Mouse (Mus musculus): ENCODE measurements around the gene Zfp597. TPM values are rescaled to one million over a fixed set of nuclear protein-coding genes. Genes with fewer than 3 reads are reported as not detected.
A peak's percentile ranks its signal among the peaks of the same experiment; 100 is the strongest.

Zfp597 gene
- 6.2 and 6.8 TPM in 2 replicates for polyA plus RNA-seq (2015; fragmentation: Nextera tagmentation; extraction: Ambion mirVana)

GRCm38 (mm10) chr16:3884201-3885064 is at the start of gene Zfp597, which contains the start of gene Gm20695:
TSS of gene Zfp597 (minus strand) at chr16:3884561.
TSS of gene Gm20695 (plus strand) at chr16:3884648.
- peaks cover 5% of the 10 kb centered on the region; the same call in 1 of the 2 replicates for H3K36me3 ChIP-seq
- peak within 1 kb of the TSS; percentile 67 for H3K4me2 ChIP-seq
- peak within 1 kb of the TSS; percentile 85 for H3K4me3 ChIP-seq
- H3K9me3 ChIP-seq: no peaks in the 10 kb centered on the region
- peak within 1 kb of the TSS; percentile 93 for H3K27ac ChIP-seq
- peaks cover 10% of the 10 kb centered on the region for H3K4me1 ChIP-seq
- peak; percentile 99 for ATAC-seq (ENCODE audit: insufficient number of reproducible peaks, low FRiP score, low TSS enrichment, low read depth)
- under 1% methylated on average over 87 of the region's 88 CpGs for WGBS
- H3K27me3 ChIP-seq: no peaks in the 10 kb centered on the region
- peak within 1 kb of the TSS; percentile 81 for H3K9ac ChIP-seq

- H3K9me3 ChIP-seq: no peaks in the 10 kb centered on the region
- H3K4me1 ChIP-seq: no peaks in the 10 kb centered on the region
- WGBS: 96% methylated on average over 1 of the region's 1 CpGs
- no peak overlapping the region for H3K4me3 ChIP-seq
- no peak overlapping the region for H3K4me2 ChIP-seq
- no peak overlapping the region for H3K27ac ChIP-seq
- H3K9ac ChIP-seq: no peak overlapping the region
- H3K36me3 ChIP-seq: peaks cover 83% of the 10 kb centered on the region
- no peak for ATAC-seq (ENCODE audit: insufficient number of reproducible peaks, low FRiP score, low TSS enrichment, low read depth)
- no peaks in the 10 kb centered on the region for H3K27me3 ChIP-seq
Observed at GRCm38 (mm10) chr16:3934091-3934490, 49.7 kb upstream of the Zfp597 start.

DNA sequence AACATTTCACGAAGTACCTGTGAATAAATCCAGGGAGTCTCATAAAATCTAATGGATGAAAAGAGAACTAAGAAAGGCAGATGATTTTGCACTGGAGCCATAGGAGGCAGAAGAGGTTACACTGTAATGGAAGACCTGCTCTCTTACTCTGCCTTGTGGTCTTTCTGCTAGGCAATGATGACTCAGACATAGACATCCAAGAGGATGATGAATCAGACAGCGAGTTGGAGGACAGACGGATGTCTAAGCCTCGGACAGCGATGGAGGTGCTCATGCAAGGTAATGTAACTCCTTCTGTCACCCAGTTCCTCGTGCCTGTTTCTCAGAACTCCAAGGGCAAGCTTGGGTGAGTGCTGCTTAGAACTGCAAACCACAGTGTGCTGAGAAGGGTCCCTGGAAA is 49.2 kb upstream of the Zfp597 start:
- ATAC-seq (ENCODE audit: insufficient number of reproducible peaks, low FRiP score, low TSS enrichment, low read depth): no peak
- H3K4me2 ChIP-seq: no peak overlapping the region
- H3K27me3 ChIP-seq: no peaks in the 10 kb centered on the region
- no peak overlapping the region for H3K9ac ChIP-seq
- H3K4me1 ChIP-seq: no peaks in the 10 kb centered on the region
- no peak overlapping the region for H3K4me3 ChIP-seq
- H3K9me3 ChIP-seq: no peaks in the 10 kb centered on the region
- peaks cover 81% of the 10 kb centered on the region for H3K36me3 ChIP-seq
- no peak overlapping the region for H3K27ac ChIP-seq
- 92% methylated on average over 6 of the region's 6 CpGs for WGBS

DNA sequence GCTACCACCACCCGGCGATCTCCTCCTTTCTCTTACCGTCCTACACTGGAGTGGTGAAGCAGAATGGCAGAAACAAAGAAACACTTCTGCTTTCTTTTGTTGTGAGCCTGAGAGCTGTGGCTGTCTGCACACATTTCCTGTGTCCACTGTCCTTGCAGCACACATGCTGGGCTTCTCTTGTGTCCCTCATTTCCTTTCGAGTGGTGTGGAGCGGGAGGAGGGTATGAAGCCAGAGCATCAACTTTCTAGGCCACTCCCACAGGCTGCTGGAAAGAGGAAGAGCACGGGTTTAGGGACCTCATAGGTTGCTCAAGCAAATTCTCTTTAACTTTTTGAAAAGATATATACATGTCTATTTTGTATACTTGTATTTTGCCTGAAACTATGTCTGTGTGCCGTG is 44.8 kb upstream of the Zfp597 start:
- peaks cover 71% of the 10 kb centered on the region for H3K36me3 ChIP-seq
- no peak for ATAC-seq (ENCODE audit: insufficient number of reproducible peaks, low FRiP score, low TSS enrichment, low read depth)
- WGBS: 84% methylated on average over 7 of the region's 7 CpGs

GRCm38 (mm10) chr16:3928582-3928981 is 44.2 kb upstream of the Zfp597 start:
- 81% methylated on average over 1 of the region's 1 CpGs for WGBS
- Histone ChIP-seq H3K4me3 (no peak overlapping the region), H3K27me3 (no peaks in the 10 kb centered on the region), H3K36me3 (peaks cover 70% of the 10 kb centered on the region), H3K9me3 (no peaks in the 10 kb centered on the region), H3K4me2 (no peak overlapping the region), H3K9ac (no peak overlapping the region), H3K27ac (no peak overlapping the region), H3K4me1 (0 out of 2 replicates have a peak, but pooled peaks cover 1% of the 10 kb centered on the region)
- ATAC-seq (ENCODE audit: insufficient number of reproducible peaks, low FRiP score, low TSS enrichment, low read depth): no peak

More for the DNA sequence above, 44.8 kb upstream of the Zfp597 start:
- Histone ChIP-seq H3K9me3 (no peaks in the 10 kb centered on the region), H3K9ac (no peak overlapping the region), H3K27ac (no peak overlapping the region), H3K4me2 (no peak overlapping the region), H3K4me1 (no peaks in the 10 kb centered on the region), H3K27me3 (no peaks in the 10 kb centered on the region), H3K4me3 (no peak overlapping the region)

- Histone ChIP-seq H3K27ac (peak overlapping the region; percentile 80), H3K36me3 (peaks cover 56% of the 10 kb centered on the region), H3K9ac (no peak overlapping the region), H3K4me3 (no peak overlapping the region), H3K27me3 (no peaks in the 10 kb centered on the region), H3K9me3 (no peaks in the 10 kb centered on the region), H3K4me2 (no peak overlapping the region), H3K4me1 (0 out of 2 replicates have a peak, but pooled peaks cover 4% of the 10 kb centered on the region)
- peak; percentile 79; the same call in 1 of the 2 replicates for ATAC-seq (ENCODE audit: insufficient number of reproducible peaks, low FRiP score, low TSS enrichment, low read depth)
- WGBS: 35% methylated on average over 4 of the region's 4 CpGs
Observed at GRCm38 (mm10) chr16:3923966-3924365, 39.6 kb upstream of the Zfp597 start.

DNA sequence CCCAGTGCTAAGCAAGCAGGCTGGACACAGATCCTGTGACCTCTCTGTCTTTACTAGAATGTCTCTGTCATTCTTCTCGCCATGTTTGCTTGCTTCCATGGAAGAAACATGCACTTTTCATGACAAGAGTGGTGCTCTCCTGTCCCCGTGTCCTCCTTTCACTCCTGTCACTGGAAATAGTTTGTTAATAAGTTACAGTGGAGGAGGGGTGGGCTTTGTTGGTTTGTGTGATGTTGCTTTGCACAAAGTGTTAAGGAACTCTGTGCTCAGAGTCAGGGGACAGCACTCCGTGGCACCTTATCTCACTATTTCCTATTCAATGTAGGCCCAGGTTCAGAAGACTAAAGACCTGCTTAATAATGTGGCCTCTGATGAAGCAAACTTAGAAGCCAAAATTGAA is 39.2 kb upstream of the Zfp597 start:
- H3K9ac ChIP-seq: no peak overlapping the region
- H3K4me1 ChIP-seq: 0 out of 2 replicates have a peak, but pooled peaks cover 4% of the 10 kb centered on the region
- peaks cover 54% of the 10 kb centered on the region for H3K36me3 ChIP-seq
- peak overlapping the region; percentile 80 for H3K27ac ChIP-seq
- H3K4me3 ChIP-seq: no peak overlapping the region
- 77% methylated on average over 3 of the region's 3 CpGs for WGBS
- H3K9me3 ChIP-seq: no peaks in the 10 kb centered on the region
- H3K27me3 ChIP-seq: no peaks in the 10 kb centered on the region
- no peak overlapping the region for H3K4me2 ChIP-seq
- no peak for ATAC-seq (ENCODE audit: insufficient number of reproducible peaks, low FRiP score, low TSS enrichment, low read depth)

DNA sequence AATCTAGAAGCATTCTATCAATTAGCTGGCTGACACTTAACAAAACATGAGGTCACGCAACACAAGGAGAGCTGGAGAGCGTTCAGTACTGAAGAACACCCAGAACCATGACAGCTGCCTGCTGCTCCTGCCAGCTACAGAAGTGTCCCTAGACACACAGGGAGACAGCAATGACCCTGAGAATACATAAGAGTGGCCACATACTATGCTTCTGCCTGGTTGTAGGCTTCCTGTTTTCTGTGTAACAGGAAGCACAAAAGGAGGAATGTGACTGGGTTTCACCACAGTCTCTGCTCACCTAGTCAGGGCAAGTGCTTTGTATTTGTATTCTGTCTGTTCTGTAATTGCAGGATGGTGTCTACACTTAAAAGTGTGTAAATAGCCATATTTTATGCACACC is 36.4 kb upstream of the Zfp597 start:
- peaks cover 55% of the 10 kb centered on the region for H3K36me3 ChIP-seq
- H3K27me3 ChIP-seq: no peaks in the 10 kb centered on the region
- ATAC-seq (ENCODE audit: insufficient number of reproducible peaks, low FRiP score, low TSS enrichment, low read depth): no peak
- H3K4me1 ChIP-seq: 0 out of 2 replicates have a peak, but pooled peaks cover 4% of the 10 kb centered on the region
- no peak overlapping the region for H3K9ac ChIP-seq
- H3K4me2 ChIP-seq: no peak overlapping the region
- H3K4me3 ChIP-seq: no peak overlapping the region
- no peaks in the 10 kb centered on the region for H3K9me3 ChIP-seq
- H3K27ac ChIP-seq: no peak overlapping the region
- WGBS: 94% methylated on average over 2 of the region's 2 CpGs

GRCm38 (mm10) chr16:3909118-3909517 is 24.8 kb upstream of the Zfp597 start:
- Histone ChIP-seq H3K4me2 (peak overlapping the region; percentile 77), H3K27ac (peak overlapping the region; percentile 79), H3K9ac (peak overlapping the region; percentile 78), H3K36me3 (peaks cover 44% of the 10 kb centered on the region), H3K9me3 (no peaks in the 10 kb centered on the region), H3K4me3 (peak overlapping the region; percentile 68), H3K4me1 (peaks cover 9% of the 10 kb centered on the region), H3K27me3 (no peaks in the 10 kb centered on the region)
- no peak; the same call in 1 of the 2 replicates for ATAC-seq (ENCODE audit: insufficient number of reproducible peaks, low FRiP score, low TSS enrichment, low read depth)
- WGBS: 6% methylated on average over 20 of the region's 20 CpGs

DNA sequence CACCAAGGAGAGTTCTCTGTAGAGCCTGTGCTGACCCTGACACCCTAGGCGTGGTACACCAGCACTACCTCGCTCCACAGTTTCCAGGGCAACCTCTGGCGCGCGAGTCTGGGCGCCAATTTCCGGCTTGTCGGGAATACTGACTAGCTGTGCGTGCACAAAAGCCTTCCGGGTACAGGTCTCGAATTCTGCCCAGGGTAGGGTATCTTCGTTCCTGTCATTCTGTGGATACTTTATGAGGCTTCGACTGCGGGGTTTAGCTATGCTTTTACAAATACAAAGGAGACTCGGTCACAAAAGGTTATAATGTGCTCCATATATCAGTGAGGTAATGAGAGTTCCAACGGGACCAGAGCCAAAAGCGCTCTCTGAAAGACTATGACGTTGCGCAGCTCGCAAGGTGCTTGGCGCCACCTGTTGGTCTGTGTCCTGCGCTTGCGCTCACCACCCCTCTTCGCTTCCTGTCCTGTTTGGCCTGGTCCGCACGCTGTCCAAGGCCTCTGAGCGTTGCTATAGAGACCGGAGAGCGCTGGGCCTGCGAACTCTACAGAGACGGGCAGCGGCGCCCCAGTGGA is 24.3 kb upstream of the Zfp597 start, which contains the start of the genes 1700037C18Rik and Cluap1:
TSS of gene 1700037C18Rik (minus strand) at position 153 of the 575 bp plus-strand sequence.
TSS of gene Cluap1 (plus strand) at position 265 of the 575 bp plus-strand sequence.
- peaks cover 9% of the 10 kb centered on the region for H3K4me1 ChIP-seq
- under 1% methylated on average over 33 of the region's 33 CpGs for WGBS
- H3K27me3 ChIP-seq: no peaks in the 10 kb centered on the region
- peaks cover 44% of the 10 kb centered on the region for H3K36me3 ChIP-seq
- H3K9ac ChIP-seq: peak within 1 kb of the TSS; percentile 78
- ATAC-seq (ENCODE audit: insufficient number of reproducible peaks, low FRiP score, low TSS enrichment, low read depth): peak; percentile 92
- peak within 1 kb of the TSS; percentile 68 for H3K4me3 ChIP-seq
- H3K9me3 ChIP-seq: no peaks in the 10 kb centered on the region
- H3K4me2 ChIP-seq: peak within 1 kb of the TSS; percentile 77
- peak within 1 kb of the TSS; percentile 79 for H3K27ac ChIP-seq

DNA sequence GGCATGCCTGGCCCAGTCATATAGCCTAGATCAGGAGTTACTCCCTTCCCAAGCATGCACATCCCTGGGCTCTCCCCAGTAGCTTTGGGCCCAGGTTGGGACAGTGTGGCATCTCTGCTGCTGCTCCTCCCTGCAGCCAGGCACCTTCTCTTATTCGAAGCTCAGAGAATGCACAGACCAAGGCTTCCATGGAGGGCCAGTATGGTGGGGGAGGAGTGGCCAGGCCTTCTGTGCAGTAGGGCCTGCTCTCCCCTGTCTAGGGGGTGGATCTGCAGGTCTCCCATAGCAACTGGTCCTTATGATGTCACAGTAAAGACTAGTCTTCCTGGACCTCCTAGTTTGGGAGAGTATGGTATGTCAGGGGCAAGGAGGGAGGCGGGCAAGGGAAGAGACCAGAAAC is 23.1 kb upstream of the Zfp597 start:
- Histone ChIP-seq H3K4me3 (no peak overlapping the region), H3K36me3 (peaks cover 44% of the 10 kb centered on the region), H3K27me3 (no peaks in the 10 kb centered on the region), H3K4me1 (peaks cover 9% of the 10 kb centered on the region), H3K27ac (no peak overlapping the region), H3K9ac (no peak overlapping the region), H3K4me2 (no peak overlapping the region), H3K9me3 (no peaks in the 10 kb centered on the region)
- 74% methylated on average over 2 of the region's 2 CpGs for WGBS
- ATAC-seq (ENCODE audit: insufficient number of reproducible peaks, low FRiP score, low TSS enrichment, low read depth): no peak

GRCm38 (mm10) chr16:3896553-3896952 is 12.2 kb upstream of the Zfp597 start:
- Histone ChIP-seq H3K36me3 (peaks cover 52% of the 10 kb centered on the region), H3K4me2 (no peak overlapping the region), H3K27ac (no peak overlapping the region), H3K27me3 (no peaks in the 10 kb centered on the region), H3K9ac (no peak overlapping the region), H3K4me3 (no peak overlapping the region), H3K9me3 (no peaks in the 10 kb centered on the region), H3K4me1 (no peaks in the 10 kb centered on the region)
- ATAC-seq (ENCODE audit: insufficient number of reproducible peaks, low FRiP score, low TSS enrichment, low read depth): no peak
- 86% methylated on average over 1 of the region's 1 CpGs for WGBS
